Mouse (Mus musculus): ENCODE measurements at regions not wholly inside any gene's neighbourhood (a gene's known extent, or its start where the extent isn't known, plus 50 kb on each side); places are given as distances from the start of the nearest gene placed in this dataset.
A peak's percentile ranks its signal among the peaks of the same experiment; 100 is the strongest.

- Histone ChIP-seq H3K27ac (no peak overlapping the region), H3K4me1 (no peaks in the 10 kb centered on the region), H3K36me3 (no peaks in the 10 kb centered on the region), H3K4me3 (replicated peaks) (no peak overlapping the region), H3K4me2 (no peak overlapping the region), H3K9me3 (replicated peaks) (no peaks in the 10 kb centered on the region), H3K9ac (no peak overlapping the region), H3K27me3 (no peaks in the 10 kb centered on the region)
- 61% methylated on average over 4 of the region's 4 CpGs for WGBS
- no peak for ATAC-seq (replicated peaks; ENCODE audit: low FRiP score)
Measured at GRCm38 (mm10) chr4:68179551-68179950, 774.6 kb downstream of the Brinp1 start.

- H3K27ac ChIP-seq: no peak overlapping the region
- no peak for ATAC-seq (replicated peaks; ENCODE audit: low FRiP score)
- H3K9ac ChIP-seq: no peak overlapping the region
- no peaks in the 10 kb centered on the region for H3K36me3 ChIP-seq
- H3K9me3 ChIP-seq (replicated peaks): no peaks in the 10 kb centered on the region
- H3K4me1 ChIP-seq: no peaks in the 10 kb centered on the region
- no peaks in the 10 kb centered on the region for H3K27me3 ChIP-seq
- H3K4me3 ChIP-seq (replicated peaks): no peak overlapping the region
- WGBS: 80% methylated on average over 1 of the region's 1 CpGs
- H3K4me2 ChIP-seq: no peak overlapping the region
Measured at GRCm38 (mm10) chr4:68156499-68156898, 797.7 kb downstream of the Brinp1 start.

- Histone ChIP-seq H3K36me3 (no peaks in the 10 kb centered on the region), H3K9ac (no peak overlapping the region), H3K4me2 (no peak overlapping the region), H3K27ac (no peak overlapping the region), H3K27me3 (no peaks in the 10 kb centered on the region), H3K9me3 (replicated peaks) (no peaks in the 10 kb centered on the region), H3K4me1 (no peaks in the 10 kb centered on the region), H3K4me3 (replicated peaks) (no peak overlapping the region)
- 86% methylated on average over 5 of the region's 5 CpGs for WGBS
- ATAC-seq (replicated peaks; ENCODE audit: low FRiP score): no peak
Measured at GRCm38 (mm10) chr4:68148483-68149069, 805.6 kb downstream of the Brinp1 start.

- H3K27me3 ChIP-seq: no peaks in the 10 kb centered on the region
- H3K9ac ChIP-seq: no peak overlapping the region
- H3K27ac ChIP-seq: no peak overlapping the region
- no peak for ATAC-seq (replicated peaks; ENCODE audit: low FRiP score)
- no peaks in the 10 kb centered on the region for H3K9me3 ChIP-seq (replicated peaks)
- H3K4me2 ChIP-seq: no peak overlapping the region
- 59% methylated on average over 4 of the region's 4 CpGs for WGBS
- no peaks in the 10 kb centered on the region for H3K36me3 ChIP-seq
- H3K4me3 ChIP-seq (replicated peaks): no peak overlapping the region
- no peaks in the 10 kb centered on the region for H3K4me1 ChIP-seq
Measured at GRCm38 (mm10) chr4:68128124-68128523, 826.1 kb downstream of the Brinp1 start.

GRCm38 (mm10) chr4:68114502-68114901 is 839.7 kb downstream of the Brinp1 start:
- Histone ChIP-seq H3K4me2 (no peak overlapping the region), H3K4me1 (no peaks in the 10 kb centered on the region), H3K4me3 (replicated peaks) (no peak overlapping the region), H3K27ac (no peak overlapping the region), H3K9me3 (replicated peaks) (0 out of 2 replicates have a peak, but pooled peaks cover 3% of the 10 kb centered on the region), H3K27me3 (no peaks in the 10 kb centered on the region), H3K36me3 (no peaks in the 10 kb centered on the region), H3K9ac (no peak overlapping the region)
- ATAC-seq (replicated peaks; ENCODE audit: low FRiP score): no peak

- no peak for ATAC-seq (replicated peaks; ENCODE audit: low FRiP score)
- H3K36me3 ChIP-seq: no peaks in the 10 kb centered on the region
- H3K27ac ChIP-seq: no peak overlapping the region
- 89% methylated on average over 3 of the region's 3 CpGs for WGBS
- H3K4me3 ChIP-seq (replicated peaks): no peak overlapping the region
- no peaks in the 10 kb centered on the region for H3K27me3 ChIP-seq
- H3K9ac ChIP-seq: no peak overlapping the region
- H3K4me2 ChIP-seq: no peak overlapping the region
- no peaks in the 10 kb centered on the region for H3K4me1 ChIP-seq
- no peaks in the 10 kb centered on the region for H3K9me3 ChIP-seq (replicated peaks)
Measured at GRCm38 (mm10) chr4:68085255-68085654, 868.9 kb downstream of the Brinp1 start.

GRCm38 (mm10) chr4:68056813-68057578 is 897.2 kb downstream of the Brinp1 start:
- H3K4me3 ChIP-seq (replicated peaks): no peak overlapping the region
- H3K27ac ChIP-seq: no peak overlapping the region
- no peaks in the 10 kb centered on the region for H3K4me1 ChIP-seq
- H3K36me3 ChIP-seq: no peaks in the 10 kb centered on the region
- H3K9ac ChIP-seq: no peak overlapping the region
- WGBS: 73% methylated on average over 4 of the region's 4 CpGs
- H3K27me3 ChIP-seq: no peaks in the 10 kb centered on the region
- H3K9me3 ChIP-seq (replicated peaks): no peaks in the 10 kb centered on the region
- H3K4me2 ChIP-seq: no peak overlapping the region
- ATAC-seq (replicated peaks; ENCODE audit: low FRiP score): no peak

- no peaks in the 10 kb centered on the region for H3K9me3 ChIP-seq (replicated peaks)
- peak; percentile 83; the same call in 1 of the 2 replicates for ATAC-seq (replicated peaks; ENCODE audit: low FRiP score)
- no peak overlapping the region for H3K9ac ChIP-seq
- no peak overlapping the region for H3K27ac ChIP-seq
- no peaks in the 10 kb centered on the region for H3K4me1 ChIP-seq
- no peak overlapping the region for H3K4me3 ChIP-seq (replicated peaks)
- H3K4me2 ChIP-seq: peak overlapping the region; percentile 30; the same call in 1 of the 2 replicates
- H3K36me3 ChIP-seq: no peaks in the 10 kb centered on the region
- 3% methylated on average over 2 of the region's 2 CpGs for WGBS
- H3K27me3 ChIP-seq: no peaks in the 10 kb centered on the region
Measured at GRCm38 (mm10) chr4:68022891-68023303, 931.3 kb downstream of the Brinp1 start.

GRCm38 (mm10) chr4:68011371-68011770 is 942.8 kb downstream of the Brinp1 start:
- Histone ChIP-seq H3K9me3 (replicated peaks) (no peaks in the 10 kb centered on the region), H3K9ac (no peak overlapping the region), H3K27me3 (no peaks in the 10 kb centered on the region), H3K4me3 (replicated peaks) (no peak overlapping the region), H3K4me1 (no peaks in the 10 kb centered on the region), H3K36me3 (no peaks in the 10 kb centered on the region), H3K4me2 (no peak overlapping the region), H3K27ac (no peak overlapping the region)
- 56% methylated on average over 2 of the region's 2 CpGs for WGBS
- no peak for ATAC-seq (replicated peaks; ENCODE audit: low FRiP score)

- Histone ChIP-seq H3K4me1 (no peaks in the 10 kb centered on the region), H3K27ac (no peak overlapping the region), H3K27me3 (no peaks in the 10 kb centered on the region), H3K4me3 (replicated peaks) (no peak overlapping the region), H3K9ac (no peak overlapping the region), H3K9me3 (replicated peaks) (no peaks in the 10 kb centered on the region), H3K36me3 (no peaks in the 10 kb centered on the region), H3K4me2 (no peak overlapping the region)
- 78% methylated on average over 7 of the region's 7 CpGs for WGBS
- no peak for ATAC-seq (replicated peaks; ENCODE audit: low FRiP score)
Measured at GRCm38 (mm10) chr4:67994796-67995283, 959.4 kb downstream of the Brinp1 start.

- WGBS: 79% methylated on average over 1 of the region's 1 CpGs
- Histone ChIP-seq H3K4me3 (replicated peaks) (no peak overlapping the region), H3K27me3 (no peaks in the 10 kb centered on the region), H3K9ac (no peak overlapping the region), H3K9me3 (replicated peaks) (no peaks in the 10 kb centered on the region), H3K36me3 (no peaks in the 10 kb centered on the region), H3K4me2 (no peak overlapping the region), H3K4me1 (no peaks in the 10 kb centered on the region), H3K27ac (no peak overlapping the region)
- ATAC-seq (replicated peaks; ENCODE audit: low FRiP score): no peak
Measured at GRCm38 (mm10) chr4:67963456-67963855, 990.7 kb downstream of the Brinp1 start.

GRCm38 (mm10) chr4:67948000-67948399 is 1006.2 kb downstream of the Brinp1 start:
- Histone ChIP-seq H3K9ac (no peak overlapping the region), H3K36me3 (no peaks in the 10 kb centered on the region), H3K27me3 (no peaks in the 10 kb centered on the region), H3K4me2 (no peak overlapping the region), H3K27ac (no peak overlapping the region), H3K4me1 (no peaks in the 10 kb centered on the region), H3K4me3 (replicated peaks) (no peak overlapping the region), H3K9me3 (replicated peaks) (no peaks in the 10 kb centered on the region)
- no peak for ATAC-seq (replicated peaks; ENCODE audit: low FRiP score)
